Mouse (Mus musculus): Measurements from ENCODE around the gene Pnck. TPM values are rescaled to one million over a fixed set of nuclear protein-coding genes. Genes with fewer than 3 reads are reported as not detected.

Gene Pnck
- not detected in 4 replicates for total RNA-seq (2023; ENCODE audit: inconsistent age)

GRCm38 (mm10) chrX:73659575-73660283 lies at the start of gene Pnck:
Gene Pnck, minus strand, starts transcription at chrX:73660117.

GRCm38 (mm10) chrX:73672879-73673618 lies 13.1 kb upstream of the Pnck start, which contains the start of gene Slc6a8:
Gene Slc6a8, plus strand, starts transcription at chrX:73673150.

GRCm38 (mm10) chrX:73639255-73639675 lies 20.7 kb downstream of the Pnck start, which contains the start of gene Dusp9:
Gene Dusp9, plus strand, starts transcription at chrX:73639419.

Other genes with a start within 250 kb of the Pnck start
- gene Zfp92, start 249.0 kb downstream of the Pnck start, total RNA-seq (2023; ENCODE audit: inconsistent age), result not detected in 4 replicates
- 0.54 TPM in 1 of 4 replicates, not detected in the others for gene Trex2, start 224.8 kb downstream of the Pnck start, total RNA-seq (2023; ENCODE audit: inconsistent age)
- 19.5 to 22.9 TPM (median 21.4 TPM) in 4 replicates for gene Haus7, start 201.1 kb downstream of the Pnck start, total RNA-seq (2023; ENCODE audit: inconsistent age)
- gene Bgn, start 176.5 kb downstream of the Pnck start, total RNA-seq (2023; ENCODE audit: inconsistent age), result 0.29 to 0.94 TPM (median 0.44 TPM) in 4 replicates
- gene Atp2b3, start 157.0 kb downstream of the Pnck start, total RNA-seq (2023; ENCODE audit: inconsistent age), result not detected in 4 replicates
- gene Dusp9, start 20.7 kb downstream of the Pnck start, total RNA-seq (2023; ENCODE audit: inconsistent age), result 0.24 TPM in 1 of 4 replicates, not detected in the others
- 0.27 to 0.93 TPM (median 0.61 TPM) in 3 of 4 replicates, not detected in the other for gene Slc6a8, start 13.0 kb upstream of the Pnck start, total RNA-seq (2023; ENCODE audit: inconsistent age)
- gene Bcap31, start 56.1 kb upstream of the Pnck start, total RNA-seq (2023; ENCODE audit: inconsistent age), result 130 to 149 TPM (median 134 TPM) in 4 replicates
- 67.0 to 74.1 TPM (median 71.8 TPM) in 4 replicates for gene Abcd1, start 56.5 kb upstream of the Pnck start, total RNA-seq (2023; ENCODE audit: inconsistent age)
- 0.12 to 0.27 TPM in 2 of 4 replicates, not detected in the others for gene Plxnb3, start 97.0 kb upstream of the Pnck start, total RNA-seq (2023; ENCODE audit: inconsistent age)
- gene Srpk3, start 114.3 kb upstream of the Pnck start, total RNA-seq (2023; ENCODE audit: inconsistent age), result 154 to 171 TPM (median 166 TPM) in 4 replicates
- gene Idh3g, start 126.8 kb upstream of the Pnck start, total RNA-seq (2023; ENCODE audit: inconsistent age), result 148 to 158 TPM (median 152 TPM) in 4 replicates
- 127 to 153 TPM (median 143 TPM) in 4 replicates for gene Ssr4, start 126.9 kb upstream of the Pnck start, total RNA-seq (2023; ENCODE audit: inconsistent age)
- 0.30 to 0.60 TPM (median 0.43 TPM) in 4 replicates for gene Pdzd4, start 164.9 kb upstream of the Pnck start, total RNA-seq (2023; ENCODE audit: inconsistent age)
- gene Avpr2, start 232.0 kb upstream of the Pnck start, total RNA-seq (2023; ENCODE audit: inconsistent age), result not detected in 4 replicates
- gene L1cam, start 236.0 kb upstream of the Pnck start, total RNA-seq (2023; ENCODE audit: inconsistent age), result 14.4 to 17.2 TPM (median 15.6 TPM) in 4 replicates

Measured in B cell, adult (primary cell).